Mouse (Mus musculus): ENCODE data around the gene Synpr. TPM values are rescaled to one million over a fixed set of nuclear protein-coding genes. Genes with fewer than 3 reads are reported as not detected.
"Not testable (repeated sequence)": the region's sequence is repeated elsewhere in the genome, so short reads cannot be mapped to it uniquely, and the experiment has no call there.

The Synpr gene
- polyA plus RNA-seq (2014; fragmentation: Nextera tagmentation; extraction: Ambion mirVana) = 7.7 and 8.7 TPM in 2 replicates

DNA sequence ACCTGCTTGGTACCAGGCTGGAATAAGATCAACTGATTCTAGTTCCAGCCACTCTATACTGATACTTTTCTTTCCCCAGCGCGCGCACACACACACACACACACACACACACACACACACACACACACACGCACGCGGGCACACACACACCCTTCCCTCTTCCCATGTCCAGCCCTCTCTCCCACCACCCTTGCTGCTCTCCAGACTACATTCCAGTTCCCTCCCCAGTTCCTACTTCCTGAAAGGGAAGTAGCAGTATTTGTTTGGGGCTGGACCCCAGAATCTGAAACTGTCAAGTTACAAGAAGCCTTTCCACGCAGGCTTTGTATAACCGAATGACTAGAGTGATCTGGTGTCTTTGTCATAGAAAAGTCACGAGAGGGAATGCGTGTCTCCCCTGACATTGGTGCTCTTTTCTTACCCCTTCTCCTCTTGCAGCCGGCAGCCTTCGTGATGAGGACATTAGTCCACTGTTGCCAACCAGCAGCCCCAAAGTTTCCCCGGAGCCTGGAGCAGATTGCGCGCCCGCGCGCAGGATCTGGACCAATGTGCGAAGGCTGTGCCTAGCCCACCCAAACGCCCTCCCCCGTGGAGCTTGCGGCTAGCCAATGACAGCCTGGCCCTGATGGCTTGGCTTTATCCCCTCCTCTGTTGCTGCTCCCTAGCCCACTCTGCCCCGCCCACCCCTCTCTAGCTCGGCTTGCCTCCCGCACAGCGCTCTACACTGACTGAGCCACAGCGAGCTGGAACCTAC is at the start of gene Synpr:
TSS of gene Synpr (plus strand) at position 690 of the 754 bp plus-strand sequence.
- Histone ChIP-seq H3K9ac (ENCODE audit: low read length) (peak within 1 kb of the TSS; percentile 56), H3K36me3 (ENCODE audit: control insufficient read depth, insufficient read depth, low read length) (no peaks in the 10 kb centered on the region), H3K4me3 (ENCODE audit: low read depth, low read length) (peak within 1 kb of the TSS; percentile 33), H3K4me1 (ENCODE audit: control insufficient read depth, insufficient read depth, low read length) (no peaks in the 10 kb centered on the region; the same call in 1 of the 2 replicates), H3K9me3 (ENCODE audit: control insufficient read depth, low read length) (no peaks in the 10 kb centered on the region), H3K4me2 (peak within 1 kb of the TSS; percentile 78), H3K27me3 (ENCODE audit: control insufficient read depth, insufficient read depth, low read length) (no peaks in the 10 kb centered on the region; the same call in 1 of the 2 replicates), H3K27ac (ENCODE audit: low read depth, low read length) (no peak within 1 kb of the TSS)
- DNase-seq (ENCODE audit: low spot score, missing footprints) (peak; percentile 95), ATAC-seq (ENCODE audit: low FRiP score) (peak; percentile 100)
- WGBS = 5% methylated on average over 25 of the region's 27 CpGs

DNA sequence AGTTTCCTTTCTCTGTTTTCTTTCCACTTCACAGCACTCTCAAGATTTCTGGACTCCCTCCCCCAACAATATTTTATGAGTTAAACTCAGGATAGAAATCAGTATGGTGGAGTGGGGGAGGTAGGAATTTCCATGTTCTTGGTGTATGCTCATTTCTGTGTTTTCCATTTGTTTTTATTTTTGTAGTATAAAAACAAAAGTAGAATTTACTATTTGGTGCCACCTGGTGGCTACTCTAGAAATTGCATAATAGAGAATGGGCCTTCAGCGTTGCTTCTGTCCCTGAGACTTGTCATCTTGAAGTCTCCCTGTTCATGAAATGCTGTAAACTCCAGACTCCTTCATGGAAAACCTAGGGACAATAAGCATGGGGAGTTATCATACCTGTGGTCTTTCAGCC is 47.7 kb upstream of the Synpr start:
- H3K27ac ChIP-seq (ENCODE audit: low read depth, low read length) = no peak overlapping the region
- no peaks in the 10 kb centered on the region for H3K4me1 ChIP-seq (ENCODE audit: control insufficient read depth, insufficient read depth, low read length)
- H3K4me2 ChIP-seq = no peak overlapping the region
- 20% methylated on average over 1 of the region's 1 CpGs for WGBS
- no peaks in the 10 kb centered on the region for H3K9me3 ChIP-seq (ENCODE audit: control insufficient read depth, low read length)
- no peaks in the 10 kb centered on the region for H3K36me3 ChIP-seq (ENCODE audit: control insufficient read depth, insufficient read depth, low read length)
- DNase-seq (ENCODE audit: low spot score, missing footprints) (peak; percentile 89), ATAC-seq (ENCODE audit: low FRiP score) (no peak)
- no peaks in the 10 kb centered on the region for H3K27me3 ChIP-seq (ENCODE audit: control insufficient read depth, insufficient read depth, low read length)
- H3K4me3 ChIP-seq (ENCODE audit: low read depth, low read length) = no peak overlapping the region
- no peak overlapping the region for H3K9ac ChIP-seq (ENCODE audit: low read length)

DNA sequence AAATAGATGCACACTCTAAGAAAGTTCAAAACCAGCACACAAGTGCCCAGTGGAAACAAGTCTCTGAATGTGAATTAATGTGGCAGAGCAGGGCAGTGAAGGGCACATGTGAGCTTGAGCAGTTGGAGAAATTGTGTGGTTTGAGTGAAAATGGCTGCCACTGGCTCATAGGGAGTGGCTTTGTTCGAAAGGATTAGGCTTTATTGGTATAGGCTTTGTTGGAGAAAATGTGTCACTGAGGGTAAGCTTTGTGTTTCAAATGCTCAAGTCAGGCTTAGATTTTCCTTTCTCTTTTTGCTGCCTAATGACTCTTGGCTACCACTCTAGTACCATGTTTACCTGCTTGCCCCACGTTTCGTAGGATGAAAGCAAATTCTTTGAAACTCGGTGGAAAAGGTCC is 37.1 kb upstream of the Synpr start:
- DNase-seq (ENCODE audit: low spot score, missing footprints) (no peak), ATAC-seq (ENCODE audit: low FRiP score) (0 out of 2 replicates have a peak, but pooled peaks have one; percentile 44)
- no peaks in the 10 kb centered on the region for H3K9me3 ChIP-seq (ENCODE audit: control insufficient read depth, low read length)
- H3K4me3 ChIP-seq (ENCODE audit: low read depth, low read length) = no peak overlapping the region
- 31% methylated on average over 4 of the region's 4 CpGs for WGBS
- no peak overlapping the region for H3K27ac ChIP-seq (ENCODE audit: low read depth, low read length)
- H3K36me3 ChIP-seq (ENCODE audit: control insufficient read depth, insufficient read depth, low read length) = no peaks in the 10 kb centered on the region
- no peaks in the 10 kb centered on the region for H3K27me3 ChIP-seq (ENCODE audit: control insufficient read depth, insufficient read depth, low read length)
- H3K4me1 ChIP-seq (ENCODE audit: control insufficient read depth, insufficient read depth, low read length) = no peaks in the 10 kb centered on the region
- no peak overlapping the region for H3K9ac ChIP-seq (ENCODE audit: low read length)
- H3K4me2 ChIP-seq = no peak overlapping the region

DNA sequence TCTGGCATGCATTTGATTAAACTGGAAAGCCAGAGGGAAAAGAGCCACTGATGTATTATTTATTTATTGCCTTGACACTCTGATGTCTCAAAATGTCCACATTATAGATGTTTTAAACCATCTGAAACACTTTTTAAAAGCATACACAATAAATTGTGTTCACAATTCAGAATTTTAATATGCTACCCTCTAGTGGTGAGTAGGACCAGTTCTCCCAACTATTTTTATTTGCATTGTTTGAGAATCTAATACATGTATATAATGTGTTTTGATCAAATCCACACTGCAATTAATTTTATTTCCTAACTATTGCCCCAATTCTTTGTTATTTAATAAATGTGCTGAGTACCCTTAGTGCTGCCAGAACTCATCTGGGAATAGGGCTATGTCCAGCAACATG is 35.2 kb upstream of the Synpr start:
- Histone ChIP-seq H3K4me1 (ENCODE audit: control insufficient read depth, insufficient read depth, low read length) (no peaks in the 10 kb centered on the region), H3K4me3 (ENCODE audit: low read depth, low read length) (no peak overlapping the region), H3K27ac (ENCODE audit: low read depth, low read length) (no peak overlapping the region), H3K27me3 (ENCODE audit: control insufficient read depth, insufficient read depth, low read length) (no peaks in the 10 kb centered on the region), H3K4me2 (no peak overlapping the region), H3K9me3 (ENCODE audit: control insufficient read depth, low read length) (no peaks in the 10 kb centered on the region), H3K9ac (ENCODE audit: low read length) (no peak overlapping the region), H3K36me3 (ENCODE audit: control insufficient read depth, insufficient read depth, low read length) (no peaks in the 10 kb centered on the region; the same call in 1 of the 2 replicates)
- DNase-seq (ENCODE audit: low spot score, missing footprints) (no peak), ATAC-seq (ENCODE audit: low FRiP score) (no peak)

DNA sequence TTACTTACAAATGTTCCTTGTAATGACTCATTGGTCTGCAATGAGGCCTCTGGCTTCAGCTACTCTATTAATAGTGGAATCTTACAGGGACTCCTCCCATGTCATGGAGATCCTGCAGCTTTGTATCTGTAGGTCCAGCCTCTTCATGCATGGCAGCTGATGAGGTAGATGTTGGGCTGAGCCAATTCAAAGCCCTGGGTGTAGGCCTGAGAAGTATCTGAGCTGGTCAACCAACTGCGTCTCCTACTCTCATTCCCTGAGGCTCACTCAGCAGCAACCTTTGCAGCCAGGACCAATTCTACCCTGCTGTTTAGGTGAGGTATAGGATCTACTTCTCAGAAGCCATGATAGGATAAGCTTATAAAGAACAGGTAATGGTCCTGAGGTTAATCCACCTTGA is 32.0 kb upstream of the Synpr start:
- H3K27ac ChIP-seq (ENCODE audit: low read depth, low read length) = no peak overlapping the region
- DNase-seq (ENCODE audit: low spot score, missing footprints) = no peak
- no peak overlapping the region for H3K4me2 ChIP-seq
- H3K9me3 ChIP-seq (ENCODE audit: control insufficient read depth, low read length) = no peaks in the 10 kb centered on the region
- H3K4me3 ChIP-seq (ENCODE audit: low read depth, low read length) = no peak overlapping the region
- H3K36me3 ChIP-seq (ENCODE audit: control insufficient read depth, insufficient read depth, low read length) = no peaks in the 10 kb centered on the region; the same call in 1 of the 2 replicates
- no peaks in the 10 kb centered on the region for H3K4me1 ChIP-seq (ENCODE audit: control insufficient read depth, insufficient read depth, low read length)
- no peak for ATAC-seq (ENCODE audit: low FRiP score)
- H3K27me3 ChIP-seq (ENCODE audit: control insufficient read depth, insufficient read depth, low read length) = no peaks in the 10 kb centered on the region
- WGBS = 96% methylated on average over 1 of the region's 1 CpGs
- H3K9ac ChIP-seq (ENCODE audit: low read length) = no peak overlapping the region

DNA sequence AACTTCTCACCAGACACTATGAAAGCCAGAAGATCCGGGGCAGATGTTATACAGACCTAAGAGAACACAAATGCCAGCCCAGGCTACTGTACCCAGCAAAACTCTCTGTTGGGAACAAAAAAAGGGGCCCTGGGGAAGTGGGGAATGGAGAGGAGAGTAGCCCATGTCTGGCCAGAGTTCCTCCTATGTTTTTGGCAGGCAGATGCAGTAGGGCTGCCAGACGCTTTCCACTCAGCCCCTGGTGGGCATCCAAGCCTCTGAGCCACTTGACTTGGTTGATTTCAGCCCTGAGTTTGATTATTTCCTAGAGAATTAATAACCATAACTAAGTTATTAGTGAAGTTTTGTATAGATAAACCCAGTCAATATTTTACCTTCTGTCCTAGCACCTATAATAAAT is 29.8 kb upstream of the Synpr start:
- not testable (repeated sequence) for H3K4me1 ChIP-seq (ENCODE audit: control insufficient read depth, insufficient read depth, low read length); H3K4me3 ChIP-seq (ENCODE audit: low read depth, low read length); H3K36me3 ChIP-seq (ENCODE audit: control insufficient read depth, insufficient read depth, low read length); H3K27ac ChIP-seq (ENCODE audit: low read depth, low read length); DNase-seq (ENCODE audit: low spot score, missing footprints); H3K27me3 ChIP-seq (ENCODE audit: control insufficient read depth, insufficient read depth, low read length); H3K4me2 ChIP-seq; H3K9ac ChIP-seq (ENCODE audit: low read length); H3K9me3 ChIP-seq (ENCODE audit: control insufficient read depth, low read length); ATAC-seq (ENCODE audit: low FRiP score)
- WGBS = 83% methylated on average over 2 of the region's 2 CpGs

DNA sequence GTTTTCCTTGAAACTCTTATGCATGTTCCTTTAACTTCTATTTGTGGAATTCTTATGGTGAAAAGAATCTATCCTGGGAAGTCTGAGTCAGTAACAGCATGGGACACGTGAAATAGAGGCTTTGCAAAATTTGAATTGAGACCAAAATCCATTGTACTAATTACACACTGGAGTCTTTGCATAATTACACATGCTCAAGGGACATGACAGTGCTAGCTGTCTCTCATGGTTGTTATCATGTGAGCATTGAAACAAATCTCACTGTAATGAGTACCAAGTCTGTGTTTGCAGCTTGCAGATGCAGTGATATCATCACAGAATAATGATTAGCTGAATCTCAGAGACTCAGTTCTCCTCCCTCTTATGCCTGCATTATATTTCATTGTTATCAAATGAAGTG is 22.2 kb upstream of the Synpr start:
- H3K4me2 ChIP-seq = no peak overlapping the region
- no peaks in the 10 kb centered on the region for H3K36me3 ChIP-seq (ENCODE audit: control insufficient read depth, insufficient read depth, low read length)
- H3K27me3 ChIP-seq (ENCODE audit: control insufficient read depth, insufficient read depth, low read length) = no peaks in the 10 kb centered on the region
- DNase-seq (ENCODE audit: low spot score, missing footprints) (no peak), ATAC-seq (ENCODE audit: low FRiP score) (no peak)
- no peak overlapping the region for H3K9ac ChIP-seq (ENCODE audit: low read length)
- 46% methylated on average over 1 of the region's 1 CpGs for WGBS
- H3K9me3 ChIP-seq (ENCODE audit: control insufficient read depth, low read length) = no peaks in the 10 kb centered on the region
- H3K4me1 ChIP-seq (ENCODE audit: control insufficient read depth, insufficient read depth, low read length) = no peaks in the 10 kb centered on the region
- H3K4me3 ChIP-seq (ENCODE audit: low read depth, low read length) = no peak overlapping the region
- H3K27ac ChIP-seq (ENCODE audit: low read depth, low read length) = no peak overlapping the region

DNA sequence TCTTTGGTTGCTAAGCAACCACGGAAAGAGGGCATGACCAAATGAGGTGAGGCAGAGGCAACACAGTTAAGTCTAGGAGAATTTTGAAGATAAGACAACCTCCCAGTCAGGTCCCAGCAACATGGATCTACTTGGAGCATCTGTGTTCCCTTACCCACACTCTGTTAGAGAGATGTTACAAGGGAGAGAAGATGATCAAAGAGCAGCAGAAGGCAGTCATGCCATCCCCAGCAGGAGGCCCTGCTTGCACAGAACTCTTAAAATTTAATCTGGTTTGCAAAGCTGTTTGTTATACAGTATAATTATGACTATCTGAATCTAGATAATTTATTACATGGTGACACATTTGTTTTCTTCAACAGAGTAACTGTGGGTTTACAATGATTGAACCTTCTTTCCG is 18.2 kb upstream of the Synpr start:
- Histone ChIP-seq H3K9me3 (ENCODE audit: control insufficient read depth, low read length) (no peaks in the 10 kb centered on the region), H3K4me2 (no peak overlapping the region), H3K4me1 (ENCODE audit: control insufficient read depth, insufficient read depth, low read length) (no peaks in the 10 kb centered on the region), H3K36me3 (ENCODE audit: control insufficient read depth, insufficient read depth, low read length) (no peaks in the 10 kb centered on the region), H3K27ac (ENCODE audit: low read depth, low read length) (no peak overlapping the region), H3K4me3 (ENCODE audit: low read depth, low read length) (no peak overlapping the region), H3K9ac (ENCODE audit: low read length) (no peak overlapping the region), H3K27me3 (ENCODE audit: control insufficient read depth, insufficient read depth, low read length) (no peaks in the 10 kb centered on the region)
- 63% methylated on average over 2 of the region's 2 CpGs for WGBS
- ATAC-seq (ENCODE audit: low FRiP score) = no peak
- DNase-seq (ENCODE audit: low spot score, missing footprints) = no peak

DNA sequence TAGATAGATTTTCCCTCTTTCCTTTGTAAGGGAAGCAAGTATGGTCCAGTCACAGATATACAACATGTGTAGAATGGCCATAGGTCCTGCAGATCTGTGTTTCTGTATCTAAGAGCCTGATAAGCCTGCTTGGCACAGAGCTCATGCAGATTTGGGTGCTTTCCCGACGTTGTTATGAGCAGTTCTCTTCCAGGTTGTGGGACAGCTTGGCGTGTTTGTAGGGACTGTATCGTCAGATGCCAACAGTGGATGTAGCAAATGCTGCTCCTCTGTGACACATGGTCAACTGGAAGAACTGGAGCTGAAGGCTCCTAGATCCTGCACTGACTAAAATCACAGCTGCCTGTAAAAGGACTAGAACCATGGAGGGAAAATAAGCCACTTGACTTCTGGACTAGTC is 17.4 kb upstream of the Synpr start:
- no peaks in the 10 kb centered on the region for H3K36me3 ChIP-seq (ENCODE audit: control insufficient read depth, insufficient read depth, low read length)
- H3K27ac ChIP-seq (ENCODE audit: low read depth, low read length) = no peak overlapping the region
- DNase-seq (ENCODE audit: low spot score, missing footprints) (no peak), ATAC-seq (ENCODE audit: low FRiP score) (no peak)
- H3K9ac ChIP-seq (ENCODE audit: low read length) = no peak overlapping the region
- H3K27me3 ChIP-seq (ENCODE audit: control insufficient read depth, insufficient read depth, low read length) = no peaks in the 10 kb centered on the region
- no peaks in the 10 kb centered on the region for H3K9me3 ChIP-seq (ENCODE audit: control insufficient read depth, low read length)
- no peak overlapping the region for H3K4me3 ChIP-seq (ENCODE audit: low read depth, low read length)
- no peak overlapping the region for H3K4me2 ChIP-seq
- no peaks in the 10 kb centered on the region for H3K4me1 ChIP-seq (ENCODE audit: control insufficient read depth, insufficient read depth, low read length)
- 84% methylated on average over 4 of the region's 4 CpGs for WGBS

Measured in midbrain, embryonic 11.5 days (tissue).